Mouse (Mus musculus): ENCODE results near the gene Rrp12.
"Not testable (repeated sequence)": the region's sequence is repeated elsewhere in the genome, so short reads cannot be mapped to it uniquely, and the experiment has no call there.

The Rrp12 gene

DNA sequence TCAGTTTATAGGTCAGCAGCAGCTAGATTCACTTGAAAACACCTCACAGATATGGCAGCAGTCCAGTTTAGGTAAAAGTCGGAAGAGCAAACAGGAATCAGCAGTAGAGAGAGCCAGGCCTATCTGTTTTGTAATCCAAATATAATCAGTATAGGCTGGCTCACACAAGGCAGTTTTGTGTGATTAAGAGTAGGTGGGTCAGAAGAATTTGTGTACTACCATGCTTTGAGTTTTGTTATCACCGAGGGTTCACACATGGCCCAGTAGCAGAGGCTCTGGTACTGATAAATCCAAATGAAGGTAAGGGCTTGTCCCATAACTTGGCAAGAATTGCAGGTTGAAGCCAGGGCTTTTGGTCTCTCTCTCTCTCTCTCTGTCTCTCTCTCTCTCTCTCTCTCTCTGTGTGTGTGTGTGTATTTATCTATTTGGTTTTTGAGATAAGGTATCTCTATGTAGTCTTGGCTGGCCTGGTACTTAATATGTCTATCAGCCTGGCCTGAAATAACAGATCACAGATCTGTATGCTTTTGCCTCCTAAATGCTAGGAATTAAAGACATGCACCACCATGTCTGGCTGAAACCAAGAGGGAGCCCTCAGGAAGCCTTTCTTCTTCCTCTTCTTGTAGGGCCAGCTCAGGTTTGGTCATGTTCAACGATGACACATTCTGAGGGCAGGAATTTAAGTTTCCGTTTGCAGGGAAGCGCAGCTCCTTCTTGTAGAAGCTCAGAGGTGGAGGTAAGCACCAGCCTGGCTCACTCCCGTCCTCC is 10.5 kb upstream of the Rrp12 start:
- no peak for DNase-seq

GRCm38 (mm10) chr19:41905246-41905645 is 9.3 kb upstream of the Rrp12 start:
- DNase-seq: no peak

DNA sequence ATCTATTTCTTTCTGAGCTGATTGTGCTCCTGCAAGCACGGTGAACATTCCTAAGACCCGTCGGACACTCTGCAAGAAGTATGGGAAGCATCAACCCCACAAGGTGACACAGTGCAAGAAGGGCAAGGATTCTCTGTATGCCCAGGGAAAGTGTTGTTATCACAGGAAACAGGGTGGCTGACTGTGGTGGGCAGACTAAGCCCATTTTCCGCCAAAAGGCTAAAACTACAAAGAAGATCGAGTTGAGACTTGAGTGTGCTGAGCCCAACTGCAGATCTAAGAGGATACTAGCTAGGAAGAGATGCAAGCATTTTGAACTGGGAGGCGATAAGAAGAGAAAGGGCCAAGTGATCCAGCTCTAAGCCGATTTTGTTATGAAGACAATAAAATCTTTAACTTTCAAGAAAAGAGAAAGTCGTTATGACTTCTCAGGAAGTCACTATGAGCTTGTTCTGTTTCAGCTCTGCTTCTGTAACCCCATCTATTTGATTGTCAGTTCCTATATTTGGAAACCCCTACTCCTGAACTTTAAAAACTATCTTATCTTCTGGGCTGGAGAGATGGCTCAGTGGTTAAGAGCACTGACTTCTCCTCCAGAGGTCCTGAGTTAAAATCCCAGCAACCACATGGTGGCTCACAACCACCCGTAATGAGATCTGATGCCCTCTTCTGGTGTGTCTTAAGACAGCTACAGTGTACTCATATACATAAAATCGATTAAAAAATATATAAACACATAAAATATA is 7.0 kb upstream of the Rrp12 start:
- no peak for DNase-seq

DNA sequence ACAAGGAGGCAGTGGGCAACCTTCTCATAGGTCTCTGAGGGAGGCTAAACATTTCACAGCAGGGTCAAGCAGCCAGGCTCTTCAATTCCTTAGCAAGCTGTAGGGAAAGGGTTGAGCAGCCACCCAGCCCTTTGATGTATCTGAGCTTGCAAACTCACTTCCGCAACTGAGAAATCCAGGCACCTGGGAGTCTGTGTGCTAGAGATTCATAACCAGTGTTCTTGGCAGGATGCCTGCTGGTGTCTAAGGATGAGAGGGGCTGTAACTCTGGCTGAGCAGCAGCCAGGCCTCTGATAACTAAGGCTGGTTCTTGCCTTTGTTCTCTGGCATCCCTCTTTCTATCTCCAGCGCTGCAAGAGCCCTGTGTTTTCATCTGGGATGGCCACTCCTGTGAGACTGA is 5.7 kb upstream of the Rrp12 start:
- DNase-seq: no peak

- DNase-seq: no peak
Measured at GRCm38 (mm10) chr19:41900495-41901090, 4.6 kb upstream of the Rrp12 start.

GRCm38 (mm10) chr19:41898860-41899259 is 2.9 kb upstream of the Rrp12 start:
- DNase-seq: no peak

GRCm38 (mm10) chr19:41896319-41896711 is 342 bp upstream of the Rrp12 start:
- no peak for DNase-seq

DNA sequence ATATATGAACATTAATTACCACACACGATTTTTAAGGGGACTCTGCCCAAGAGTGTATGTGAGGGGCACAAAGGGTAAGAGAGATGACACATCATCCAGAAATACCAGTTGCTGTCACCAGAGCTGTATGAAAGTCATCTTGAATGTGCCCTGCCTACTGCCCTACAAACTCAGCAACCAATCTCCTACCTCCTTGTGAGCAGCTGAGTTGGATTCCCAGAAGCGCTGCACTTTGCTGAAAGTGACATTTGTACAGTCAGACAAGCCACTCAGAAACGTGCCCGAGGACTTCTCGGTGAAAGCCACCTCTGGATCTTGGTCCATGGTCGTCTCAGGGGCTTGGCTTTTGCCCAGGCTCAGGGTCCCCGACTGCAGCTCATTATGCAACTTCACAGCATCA is 1.0 kb downstream of the Rrp12 start:
- no peak for DNase-seq

DNA sequence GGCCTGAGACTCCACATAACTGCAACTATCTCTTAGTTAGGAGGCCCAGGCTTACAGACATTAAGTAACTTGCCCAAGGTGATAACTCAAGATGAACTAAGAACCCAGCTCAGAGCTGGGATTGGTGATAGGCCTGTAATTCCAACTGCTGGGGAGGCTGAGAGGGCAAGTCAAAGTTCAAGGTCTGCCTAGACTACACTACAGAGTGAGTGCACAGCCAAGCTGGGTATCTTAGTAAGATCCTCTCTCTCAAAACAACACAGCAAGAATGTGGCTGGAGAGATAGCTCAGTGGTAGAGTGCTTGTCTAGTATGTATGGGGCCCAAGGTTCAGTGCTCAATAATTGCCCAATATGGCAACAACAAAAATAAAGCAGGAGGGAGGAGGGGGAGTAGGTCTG is 7.8 kb downstream of the Rrp12 start:
- no peak for DNase-seq

GRCm38 (mm10) chr19:41883882-41884281 is 12.1 kb downstream of the Rrp12 start:
- DNase-seq: no peak

- no peak for DNase-seq
Measured at GRCm38 (mm10) chr19:41881842-41882241, 14.1 kb downstream of the Rrp12 start.

DNA sequence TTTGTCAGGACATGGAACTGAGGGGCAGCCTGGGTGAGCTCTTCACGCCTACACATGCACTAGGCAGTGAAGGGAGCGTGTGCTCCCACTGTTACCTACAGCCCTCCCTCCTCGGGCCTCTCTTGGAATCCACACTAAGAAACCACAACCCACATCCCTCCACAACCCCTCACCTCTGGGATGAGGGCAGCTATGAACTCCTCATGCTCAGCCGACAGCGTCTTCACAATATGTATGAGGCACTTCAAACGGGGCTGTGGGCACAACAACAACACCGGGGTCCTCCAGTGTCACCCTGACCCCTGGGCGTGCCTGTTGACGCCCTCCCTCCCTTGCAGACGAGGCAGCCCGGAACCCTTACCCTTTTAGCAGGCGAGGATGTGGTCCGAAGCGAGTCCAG is 21.6 kb downstream of the Rrp12 start:
- no peak for DNase-seq

DNA sequence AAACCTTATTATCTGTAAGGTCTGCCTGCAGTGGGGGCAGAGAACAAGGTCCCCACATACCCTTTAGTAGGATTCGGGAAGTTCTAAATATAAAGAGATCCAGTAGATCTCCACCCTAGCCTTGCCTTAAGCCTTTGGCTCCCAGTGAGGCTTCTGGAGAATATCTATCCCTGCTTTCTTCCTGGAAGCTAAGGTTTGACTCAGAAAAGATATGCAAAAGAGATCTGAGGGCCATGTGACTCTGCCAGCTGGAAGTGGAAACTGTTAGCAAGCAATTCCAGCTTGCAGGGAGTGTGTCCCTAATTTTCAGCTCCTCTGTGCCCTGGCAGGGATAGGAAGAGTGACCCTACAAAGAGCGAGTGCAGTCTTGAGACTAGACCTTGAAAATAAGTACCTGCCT is 23.7 kb downstream of the Rrp12 start:
- no peak for DNase-seq

- not testable (repeated sequence) for DNase-seq
Measured at GRCm38 (mm10) chr19:41869946-41870345, 26.0 kb downstream of the Rrp12 start.

DNA sequence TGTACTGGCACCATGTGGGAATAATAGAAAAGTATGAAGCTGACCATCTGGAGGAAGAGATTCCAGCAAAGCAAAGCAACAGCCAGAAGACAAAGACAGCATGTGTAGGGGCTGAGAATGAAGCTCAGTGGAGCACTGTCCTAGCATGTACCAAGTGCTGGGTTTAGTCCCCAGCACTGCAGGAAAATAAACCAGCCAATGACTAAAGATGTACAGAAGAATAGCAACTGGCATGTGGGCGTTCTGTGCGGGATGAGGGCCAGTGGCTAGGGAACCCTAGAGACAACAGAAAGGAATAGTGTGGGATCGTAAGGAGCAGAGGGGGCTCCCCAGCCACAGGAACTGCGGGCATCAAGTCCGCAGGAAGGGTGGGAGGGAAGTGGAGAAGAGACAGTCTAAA is 26.7 kb downstream of the Rrp12 start:
- no peak for DNase-seq

DNA sequence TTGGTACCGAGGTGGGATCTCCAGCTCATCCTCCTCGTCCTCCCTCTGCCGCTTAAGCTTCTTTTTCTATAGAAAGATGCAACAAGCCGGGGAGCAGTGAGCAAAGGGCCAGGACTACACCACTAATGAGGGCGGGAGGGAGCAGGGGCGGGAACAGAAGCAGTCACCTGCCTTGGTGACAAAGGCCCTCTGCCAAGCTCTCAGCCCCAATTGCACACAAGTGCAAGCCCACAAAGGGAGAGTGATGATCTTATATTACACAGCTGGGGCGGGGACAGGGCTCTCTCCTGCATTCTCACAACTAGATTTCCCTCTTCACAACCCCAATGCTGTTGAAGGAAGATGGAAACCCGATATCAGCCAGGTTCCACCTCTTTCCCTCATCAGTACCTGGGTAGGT is 29.3 kb downstream of the Rrp12 start:
- DNase-seq: no peak

DNA sequence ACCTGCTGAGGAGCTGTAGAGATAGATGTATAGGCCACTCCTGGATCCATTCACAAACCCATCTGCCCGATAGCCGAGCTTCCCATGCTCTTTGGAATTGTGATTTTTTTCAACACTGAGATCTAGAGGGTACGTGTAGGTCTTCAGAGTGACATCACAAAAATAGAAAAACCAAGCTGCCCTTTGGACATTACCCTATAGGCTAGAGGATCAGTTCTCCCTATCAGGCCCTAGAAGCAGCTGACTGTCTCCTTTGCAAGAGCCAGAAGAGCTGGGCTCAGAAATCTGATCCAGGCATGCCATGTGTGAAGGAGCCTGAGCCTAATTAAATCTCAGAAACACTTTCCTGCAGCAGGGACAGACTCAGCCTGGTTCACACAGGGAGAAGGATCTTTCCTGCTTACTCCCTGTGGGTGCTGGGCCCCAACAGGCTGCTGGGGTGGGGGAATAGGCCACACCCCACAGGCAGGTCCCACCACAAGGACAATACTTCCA is 38.1 kb downstream of the Rrp12 start:
- no peak for DNase-seq

- DNase-seq: no peak
Measured at GRCm38 (mm10) chr19:41857086-41857762, 38.7 kb downstream of the Rrp12 start.

DNA sequence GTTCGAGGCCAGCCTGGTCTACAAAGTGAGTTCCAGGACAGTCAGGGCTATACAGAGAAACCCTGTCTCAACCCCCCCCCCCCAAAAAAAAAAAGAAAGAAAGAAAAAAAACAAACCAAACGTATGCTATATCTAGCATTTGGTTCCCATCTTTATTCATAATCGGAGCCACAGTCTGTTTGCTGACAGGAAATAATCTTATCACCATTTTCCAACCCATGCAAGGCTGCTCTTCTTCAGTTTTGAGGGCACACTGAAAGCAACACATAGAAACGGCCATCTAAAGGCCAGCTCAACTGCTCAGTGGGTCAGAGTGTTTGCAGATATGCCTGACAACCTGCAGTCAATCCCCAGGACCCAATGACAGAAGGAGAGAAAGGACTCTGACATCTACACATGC is 43.5 kb downstream of the Rrp12 start:
- DNase-seq: no peak

DNA sequence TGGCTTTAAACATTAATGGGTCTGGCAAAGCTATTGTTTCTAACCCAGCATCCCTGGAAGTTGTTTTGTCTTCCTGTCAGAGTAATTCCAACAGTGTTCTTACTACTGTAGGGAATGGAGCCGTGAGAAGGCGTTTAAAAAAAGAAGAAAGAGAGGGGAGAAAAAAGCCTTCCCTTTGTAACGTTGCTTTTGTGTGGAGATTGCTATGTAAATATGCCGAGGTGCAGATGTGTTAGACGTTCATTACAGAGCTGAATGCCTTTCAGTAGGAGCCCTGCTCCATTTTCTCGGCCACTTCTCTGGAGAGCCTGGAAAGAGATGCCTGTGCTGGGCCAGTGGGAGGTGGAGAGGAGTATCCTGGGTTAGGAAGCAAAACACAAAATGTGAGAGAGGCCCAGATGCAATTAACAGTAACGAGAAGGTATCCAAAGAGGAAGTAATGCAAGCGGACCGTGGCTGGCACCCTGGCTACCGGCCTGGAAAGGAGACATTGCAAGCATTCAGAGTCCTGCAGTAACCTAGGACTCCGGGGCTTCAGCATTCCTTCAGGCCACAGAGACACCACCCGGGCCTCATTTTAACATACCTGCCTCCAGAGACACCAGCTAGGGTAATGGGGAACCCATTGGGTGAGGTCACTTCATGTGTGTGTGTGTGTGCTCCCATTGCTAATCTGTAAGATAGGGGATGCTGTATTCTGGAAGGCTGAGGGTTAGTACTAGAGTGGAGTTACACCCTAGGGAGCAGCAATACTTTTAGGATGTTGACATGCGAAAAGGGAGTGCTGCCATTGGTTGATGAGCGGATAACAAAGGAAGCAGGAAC is 45.0 kb downstream of the Rrp12 start:
- no peak for DNase-seq

DNA sequence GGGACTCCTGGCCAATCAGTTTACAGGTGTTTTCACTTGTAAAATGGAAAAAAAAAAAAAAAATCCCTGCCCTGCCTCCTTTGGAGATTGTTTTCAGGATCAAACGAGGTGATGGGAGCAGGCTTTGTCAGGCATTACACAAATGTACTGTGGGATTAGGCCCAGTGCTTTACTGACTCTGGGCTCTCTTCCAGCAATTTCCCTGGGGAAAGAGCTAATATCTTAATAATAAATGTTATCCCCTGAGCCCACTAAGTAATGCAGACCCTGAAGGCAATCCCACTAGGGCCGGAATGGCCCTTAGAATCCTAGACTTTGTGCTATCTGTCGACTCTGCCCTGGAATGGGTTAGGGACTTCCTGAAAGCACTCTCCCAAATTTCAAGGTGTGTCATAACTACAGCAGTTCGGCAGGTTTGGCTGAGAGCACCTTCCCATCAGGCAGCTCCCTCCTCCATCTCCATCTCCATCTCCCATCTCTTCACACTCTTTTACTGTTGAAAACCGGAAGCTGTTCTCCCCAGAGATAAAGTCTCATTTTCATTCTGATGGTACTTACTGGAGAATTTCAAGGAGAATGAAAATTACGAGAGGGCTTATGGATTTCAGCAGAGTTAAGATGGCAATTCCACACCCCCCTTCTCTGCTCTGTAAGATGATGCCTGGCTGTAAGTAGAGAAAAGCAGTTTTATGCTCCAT is 45.8 kb downstream of the Rrp12 start:
- DNase-seq: no peak
